Mouse (Mus musculus): ENCODE data around the gene Sp6. TPM values are rescaled to one million over a fixed set of nuclear protein-coding genes. Genes with fewer than 3 reads are reported as not detected.

Gene Sp6
- polyA plus RNA-seq, 1 experiment from 2014 or later, result 0.17 TPM

- H3K27me3 ChIP-seq (replicated peaks; ENCODE audit: control insufficient read depth, insufficient read depth, low read length), result no peaks in the 10 kb centered on the region; the same call in 1 of the 2 replicates
- H3K27ac ChIP-seq (ENCODE audit: low read depth, low read length), result no peak overlapping the region
- no peak overlapping the region for H3K4me3 ChIP-seq (ENCODE audit: low read depth, low read length)
- H3K36me3 ChIP-seq (ENCODE audit: control insufficient read depth, insufficient read depth, low read length), result no peaks in the 10 kb centered on the region
- ATAC-seq, result no peak
- 74% methylated on average over 9 of the region's 9 CpGs for WGBS
- no peaks in the 10 kb centered on the region for H3K4me1 ChIP-seq (ENCODE audit: control insufficient read depth, insufficient read depth, low read length)
- no peaks in the 10 kb centered on the region for H3K9me3 ChIP-seq (replicated peaks; ENCODE audit: control insufficient read depth, low read length)
- no peak overlapping the region for H3K4me2 ChIP-seq (ENCODE audit: low read length)
- DNase-seq (ENCODE audit: low spot score), result no peak
- no peak overlapping the region for H3K9ac ChIP-seq (ENCODE audit: low read length)
Measured at GRCm38 (mm10) chr11:97007093-97007794, 6.0 kb upstream of the Sp6 start.

DNA sequence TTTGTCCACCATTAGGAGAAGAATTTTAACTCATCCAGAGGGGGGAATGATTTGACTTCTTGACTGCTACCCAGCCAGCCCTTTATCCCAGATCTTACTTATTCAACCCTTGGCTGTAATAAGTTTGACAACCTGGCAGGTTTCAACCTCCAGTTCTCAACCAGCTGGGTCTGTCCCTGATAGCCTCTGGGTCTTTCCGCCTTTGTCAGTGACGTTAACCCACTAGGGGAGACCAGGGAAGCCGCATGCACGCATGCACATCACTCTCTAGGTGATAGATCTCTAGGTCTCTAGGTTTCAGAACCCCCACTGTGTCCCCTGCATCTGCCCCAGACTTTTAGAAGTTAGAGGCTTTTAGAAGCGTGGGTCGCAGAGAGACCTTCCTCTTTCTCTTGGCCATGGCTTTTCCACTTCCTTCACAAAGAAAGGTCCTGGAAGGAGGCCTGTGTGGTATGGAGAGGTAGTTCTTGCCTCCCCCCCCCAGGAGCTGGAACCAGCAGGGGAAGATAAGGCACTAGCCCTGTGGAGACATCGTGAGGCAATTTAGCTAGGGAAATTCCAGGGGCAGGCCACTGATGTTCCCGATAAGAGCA lies 3.9 kb upstream of the Sp6 start:
- peaks cover under 1% of the 10 kb centered on the region; the same call in 1 of the 2 replicates for H3K27me3 ChIP-seq (replicated peaks; ENCODE audit: control insufficient read depth, insufficient read depth, low read length)
- no peaks in the 10 kb centered on the region for H3K36me3 ChIP-seq (ENCODE audit: control insufficient read depth, insufficient read depth, low read length)
- no peak overlapping the region for H3K4me3 ChIP-seq (ENCODE audit: low read depth, low read length)
- no peak for DNase-seq (ENCODE audit: low spot score)
- WGBS, result 64% methylated on average over 8 of the region's 8 CpGs
- no peaks in the 10 kb centered on the region for H3K4me1 ChIP-seq (ENCODE audit: control insufficient read depth, insufficient read depth, low read length)
- H3K9ac ChIP-seq (ENCODE audit: low read length), result no peak overlapping the region
- no peaks in the 10 kb centered on the region for H3K9me3 ChIP-seq (replicated peaks; ENCODE audit: control insufficient read depth, low read length)
- no peak overlapping the region for H3K27ac ChIP-seq (ENCODE audit: low read depth, low read length)
- no peak overlapping the region for H3K4me2 ChIP-seq (ENCODE audit: low read length)
- ATAC-seq, result no peak

DNA sequence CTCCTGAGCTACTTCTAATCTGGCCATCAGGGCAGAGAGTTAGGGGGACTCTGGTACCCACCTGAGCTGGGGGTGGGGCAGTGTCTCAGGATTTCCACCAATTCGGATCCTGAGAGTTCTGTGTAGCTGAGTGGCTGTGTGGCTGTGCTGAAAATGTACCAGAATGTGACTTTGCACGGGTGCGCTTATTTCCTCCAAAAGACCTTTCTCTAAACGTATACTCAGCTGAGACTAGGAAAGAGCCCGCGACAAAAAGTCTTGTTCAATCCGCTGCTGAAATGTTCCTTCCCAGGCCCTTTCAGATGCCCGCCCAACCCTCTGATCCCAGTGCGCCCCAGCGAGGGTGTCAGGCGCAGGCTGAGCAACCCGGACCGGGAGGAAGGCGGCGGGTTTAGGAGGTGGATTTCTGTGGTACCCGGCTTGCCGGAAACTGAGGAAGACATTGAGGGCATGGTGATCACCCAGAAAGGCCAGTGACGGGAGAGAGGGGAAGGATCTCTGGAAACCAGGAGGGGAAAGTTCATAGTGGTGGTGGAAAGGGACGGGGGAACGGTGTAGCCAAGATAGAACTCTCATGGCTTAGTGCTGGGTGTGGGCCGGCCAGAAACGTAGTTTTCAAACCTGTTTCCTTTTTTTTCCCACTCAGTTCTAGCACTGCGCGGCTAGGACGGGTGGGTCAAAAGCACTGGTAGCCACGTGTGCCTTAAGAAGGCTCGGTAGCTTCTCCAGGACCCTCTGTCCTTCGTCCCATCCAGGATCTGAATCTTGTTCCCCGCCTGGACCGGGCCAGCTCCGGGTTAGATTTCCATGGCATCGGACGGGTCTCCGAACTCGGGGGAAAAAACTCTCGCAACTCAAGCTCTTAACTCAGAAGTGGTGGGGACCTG lies 4.7 kb downstream of the Sp6 start:
- Histone ChIP-seq H3K4me1 (ENCODE audit: control insufficient read depth, insufficient read depth, low read length) (peaks cover 3% of the 10 kb centered on the region), H3K9me3 (replicated peaks; ENCODE audit: control insufficient read depth, low read length) (no peaks in the 10 kb centered on the region), H3K4me3 (ENCODE audit: low read depth, low read length) (0 out of 2 replicates have a peak overlapping the region, but pooled peaks have one; percentile 16), H3K36me3 (ENCODE audit: control insufficient read depth, insufficient read depth, low read length) (no peaks in the 10 kb centered on the region), H3K27ac (ENCODE audit: low read depth, low read length) (no peak overlapping the region), H3K4me2 (ENCODE audit: low read length) (peak overlapping the region; percentile 40), H3K9ac (ENCODE audit: low read length) (no peak overlapping the region; the same call in 1 of the 2 replicates), H3K27me3 (replicated peaks; ENCODE audit: control insufficient read depth, insufficient read depth, low read length) (peaks cover 74% of the 10 kb centered on the region)
- under 1% methylated on average over 36 of the region's 36 CpGs for WGBS
- ATAC-seq (no peak), DNase-seq (ENCODE audit: low spot score) (no peak)

GRCm38 (mm10) chr11:97018583-97019344 lies 5.6 kb downstream of the Sp6 start:
- DNase-seq (ENCODE audit: low spot score) (no peak), ATAC-seq (no peak)
- Histone ChIP-seq H3K4me2 (ENCODE audit: low read length) (peak overlapping the region; percentile 40), H3K27ac (ENCODE audit: low read depth, low read length) (no peak overlapping the region), H3K9me3 (replicated peaks; ENCODE audit: control insufficient read depth, low read length) (no peaks in the 10 kb centered on the region), H3K9ac (ENCODE audit: low read length) (no peak overlapping the region; the same call in 1 of the 2 replicates), H3K27me3 (replicated peaks; ENCODE audit: control insufficient read depth, insufficient read depth, low read length) (peaks cover 82% of the 10 kb centered on the region), H3K4me3 (ENCODE audit: low read depth, low read length) (peak overlapping the region; percentile 16), H3K36me3 (ENCODE audit: control insufficient read depth, insufficient read depth, low read length) (no peaks in the 10 kb centered on the region), H3K4me1 (ENCODE audit: control insufficient read depth, insufficient read depth, low read length) (peaks cover 3% of the 10 kb centered on the region)
- under 1% methylated on average over 60 of the region's 68 CpGs for WGBS

GRCm38 (mm10) chr11:97019345-97019708 lies 6.1 kb downstream of the Sp6 start:
- H3K9me3 ChIP-seq (replicated peaks; ENCODE audit: control insufficient read depth, low read length), result no peaks in the 10 kb centered on the region
- no peak overlapping the region for H3K27ac ChIP-seq (ENCODE audit: low read depth, low read length)
- H3K9ac ChIP-seq (ENCODE audit: low read length), result no peak overlapping the region
- H3K36me3 ChIP-seq (ENCODE audit: control insufficient read depth, insufficient read depth, low read length), result no peaks in the 10 kb centered on the region
- H3K4me2 ChIP-seq (ENCODE audit: low read length), result no peak overlapping the region
- peaks cover 3% of the 10 kb centered on the region for H3K4me1 ChIP-seq (ENCODE audit: control insufficient read depth, insufficient read depth, low read length)
- DNase-seq (ENCODE audit: low spot score), result no peak
- peaks cover 87% of the 10 kb centered on the region for H3K27me3 ChIP-seq (replicated peaks; ENCODE audit: control insufficient read depth, insufficient read depth, low read length)
- ATAC-seq, result no peak
- WGBS, result 5% methylated on average over 13 of the region's 13 CpGs
- H3K4me3 ChIP-seq (ENCODE audit: low read depth, low read length), result no peak overlapping the region

- DNase-seq (ENCODE audit: low spot score), result no peak
- no peak for ATAC-seq
- no peak overlapping the region for H3K9ac ChIP-seq (ENCODE audit: low read length)
- H3K4me2 ChIP-seq (ENCODE audit: low read length), result peak overlapping the region; percentile 75
- no peaks in the 10 kb centered on the region for H3K36me3 ChIP-seq (ENCODE audit: control insufficient read depth, insufficient read depth, low read length)
- peaks cover 78% of the 10 kb centered on the region for H3K27me3 ChIP-seq (replicated peaks; ENCODE audit: control insufficient read depth, insufficient read depth, low read length)
- H3K27ac ChIP-seq (ENCODE audit: low read depth, low read length), result no peak overlapping the region
- WGBS, result 2% methylated on average over 26 of the region's 27 CpGs
- H3K4me1 ChIP-seq (ENCODE audit: control insufficient read depth, insufficient read depth, low read length), result peaks cover 3% of the 10 kb centered on the region
- no peaks in the 10 kb centered on the region for H3K9me3 ChIP-seq (replicated peaks; ENCODE audit: control insufficient read depth, low read length)
- H3K4me3 ChIP-seq (ENCODE audit: low read depth, low read length), result peak overlapping the region; percentile 42
Measured at GRCm38 (mm10) chr11:97021121-97021765, 8.0 kb downstream of the Sp6 start.

DNA sequence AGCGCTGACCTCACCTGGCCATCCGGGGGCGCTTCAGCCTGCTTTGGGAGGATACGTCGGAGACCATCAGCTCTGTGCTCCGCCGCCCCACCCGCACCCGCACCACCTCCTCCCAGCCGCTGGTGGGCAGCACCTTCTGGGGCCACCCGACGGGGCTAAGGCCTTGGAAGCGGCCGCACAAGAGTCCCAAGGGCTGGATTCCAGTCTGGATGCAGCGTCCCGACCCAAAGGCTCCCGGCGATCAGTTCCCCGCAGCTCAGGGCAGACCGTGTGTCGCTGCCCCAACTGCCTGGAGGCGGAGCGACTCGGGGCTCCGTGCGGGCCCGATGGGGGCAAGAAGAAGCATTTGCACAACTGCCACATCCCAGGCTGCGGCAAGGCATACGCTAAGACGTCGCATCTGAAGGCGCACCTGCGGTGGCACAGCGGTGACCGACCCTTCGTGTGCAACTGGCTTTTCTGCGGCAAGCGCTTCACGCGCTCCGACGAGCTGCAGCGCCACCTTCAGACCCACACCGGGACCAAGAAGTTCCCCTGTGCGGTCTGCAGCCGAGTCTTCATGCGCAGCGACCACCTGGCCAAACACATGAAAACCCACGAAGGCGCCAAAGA lies 8.8 kb downstream of the Sp6 start:
- no peak overlapping the region for H3K27ac ChIP-seq (ENCODE audit: low read depth, low read length)
- peaks cover 3% of the 10 kb centered on the region for H3K4me1 ChIP-seq (ENCODE audit: control insufficient read depth, insufficient read depth, low read length)
- H3K9me3 ChIP-seq (replicated peaks; ENCODE audit: control insufficient read depth, low read length), result no peaks in the 10 kb centered on the region
- H3K4me2 ChIP-seq (ENCODE audit: low read length), result peak overlapping the region; percentile 75
- peak overlapping the region; percentile 42 for H3K4me3 ChIP-seq (ENCODE audit: low read depth, low read length)
- no peaks in the 10 kb centered on the region for H3K36me3 ChIP-seq (ENCODE audit: control insufficient read depth, insufficient read depth, low read length)
- WGBS, result under 1% methylated on average over 50 of the region's 50 CpGs
- ATAC-seq (peak; percentile 62), DNase-seq (ENCODE audit: low spot score) (peak; percentile 69)
- peak overlapping the region; percentile 62 for H3K9ac ChIP-seq (ENCODE audit: low read length)
- H3K27me3 ChIP-seq (replicated peaks; ENCODE audit: control insufficient read depth, insufficient read depth, low read length), result peaks cover 71% of the 10 kb centered on the region

DNA sequence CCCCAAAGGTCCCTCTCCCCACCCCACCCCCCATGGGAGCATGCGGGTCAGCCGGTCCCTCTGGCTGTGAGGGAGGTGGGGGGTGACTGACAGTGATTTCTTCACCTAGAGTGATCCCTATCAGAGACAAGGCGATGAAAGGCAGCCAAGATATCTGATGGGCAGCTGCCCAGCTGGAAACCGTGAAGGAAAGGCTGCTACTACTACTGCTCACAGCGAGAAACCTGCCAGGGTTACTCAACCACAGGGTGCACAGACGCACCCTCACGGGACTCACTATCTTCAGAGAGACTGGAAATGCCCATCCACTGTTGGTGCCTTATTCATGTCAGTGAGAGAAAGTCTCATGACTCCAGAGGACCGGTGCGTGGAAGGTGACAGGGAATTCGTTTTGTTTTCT lies 11.8 kb downstream of the Sp6 start:
- WGBS, result 23% methylated on average over 10 of the region's 10 CpGs

More for the DNA sequence above, 11.8 kb downstream of the Sp6 start:
- Histone ChIP-seq H3K9ac (ENCODE audit: low read length) (no peak overlapping the region), H3K27me3 (replicated peaks; ENCODE audit: control insufficient read depth, insufficient read depth, low read length) (peaks cover 47% of the 10 kb centered on the region), H3K4me3 (ENCODE audit: low read depth, low read length) (no peak overlapping the region), H3K9me3 (replicated peaks; ENCODE audit: control insufficient read depth, low read length) (no peaks in the 10 kb centered on the region), H3K27ac (ENCODE audit: low read depth, low read length) (no peak overlapping the region), H3K36me3 (ENCODE audit: control insufficient read depth, insufficient read depth, low read length) (no peaks in the 10 kb centered on the region), H3K4me2 (ENCODE audit: low read length) (no peak overlapping the region), H3K4me1 (ENCODE audit: control insufficient read depth, insufficient read depth, low read length) (peaks cover 3% of the 10 kb centered on the region)
- ATAC-seq (no peak), DNase-seq (ENCODE audit: low spot score) (no peak)
